Mouse (Mus musculus): ENCODE measurements around the gene Fgfr2.
"Not testable (repeated sequence)": the region's sequence is repeated elsewhere in the genome, so short reads cannot be mapped to it uniquely, and the experiment has no call there.

GRCm38 (mm10) chr7:131391761-131392160 is 1731.4 kb downstream of the Fgfr2 start:
- not testable (repeated sequence) for TF ChIP-seq CTCF (IDR thresholded peaks at IDR 0.05; ENCODE audit: control insufficient read depth, insufficient read depth, insufficient read length); MAX (IDR thresholded peaks at IDR 0.05)
